ENCODE assay signal across 9 mouse cellular contexts in genomic region chr1:74082841-74083463, GRCm38 (mm10). TPM values are rescaled to one million over a fixed set of nuclear protein-coding genes. Genes with fewer than 3 reads are reported as not detected.
DNase-seq lines count a peak whose midpoint lies in the region; TF ChIP-seq lines count a peak whose summit lies in the region.
"Had no signal": no experiment of that assay in that cellular context is flagged by ENCODE, and none has a peak within 500 bp of the region (broad histone marks: within the 10 kb centered on the region; RNA-seq: fewer than 3 reads in every experiment).

No protein-coding gene starts in this region.

- WGBS in heart, embryonic 10.5 days, result 10% methylated on average over 6 of the region's 6 CpGs

- peaks cover 19% of the 10 kb centered on the region; the same call in 1 of the 2 replicates for H3K27me3 ChIP-seq in heart, embryonic 10.5 days (ENCODE audit: insufficient read depth, poor library complexity, severe bottlenecking)

- no peaks in the 10 kb centered on the region for H3K9me3 ChIP-seq in heart, embryonic 10.5 days

- H3K4me1 ChIP-seq in bone marrow macrophage, adult 2 months (ENCODE audit: control insufficient read depth, insufficient read depth, low read length), result no peaks in the 10 kb centered on the region
- peaks cover 43% of the 10 kb centered on the region for H3K4me1 ChIP-seq in heart, embryonic 10.5 days

- H3K36me3 ChIP-seq in heart, embryonic 10.5 days, result no peaks in the 10 kb centered on the region

- peak; percentile 88 for TF ChIP-seq CTCF in bone marrow macrophage, adult 2 months (IDR thresholded peaks at IDR 0.05; ENCODE audit: low read depth, low read length)

- DNase-seq in cerebellum, postnatal 14 days, result peak; percentile 32 to 63
- no peak for DNase-seq in cerebellum, adult 11 months
- peak; percentile 69 for DNase-seq in 416B (ENCODE audit: low read depth)
- DNase-seq in heart, embryonic 10.5 days (ENCODE audit: low spot score), result peak; percentile 84
- DNase-seq in kidney, postnatal 14 days, result peak; percentile 77
- peak; percentile 76 to 79 for DNase-seq in lung, postnatal 4 days
- peak; percentile 58 for DNase-seq in thymus, postnatal 25 days

- no peak overlapping the region for H3K4me3 ChIP-seq in bone marrow macrophage, adult 2 months (ENCODE audit: insufficient read depth, low read length)
- no peak overlapping the region for H3K4me3 ChIP-seq in heart, embryonic 10.5 days

- TF ChIP-seq POLR2A in bone marrow macrophage, adult 2 months (IDR thresholded peaks at IDR 0.05; ENCODE audit: borderline replicate concordance, low read depth, low read length), result no peak

- no peak overlapping the region for H3K27ac ChIP-seq in bone marrow macrophage, adult 2 months (ENCODE audit: insufficient read depth, low read depth, low read length)
- H3K27ac ChIP-seq in heart, embryonic 10.5 days, result peak overlapping the region; percentile 69
- H3K27ac ChIP-seq: macrophage had no signal

RNA-seq across cellular contexts. Expression of gene Tns1, which starts 41.3 kb away (rescaled TPM):
- 32.8 and 35.5 TPM in 2 replicates for polyA plus RNA-seq in bone marrow macrophage, adult 2 months (2012; ENCODE audit: insufficient read depth, insufficient read length, missing spikeins)
- 49.8 and 75.4 TPM in 2 replicates for polyA plus RNA-seq in heart, embryonic 10.5 days (2016; fragmentation: Nextera tagmentation; extraction: Ambion mirVana)

RNA-seq across cellular contexts. Expression of gene Rufy4, which starts 42.4 kb away (rescaled TPM):
- not detected in 2 replicates for polyA plus RNA-seq in bone marrow macrophage, adult 2 months (2012; ENCODE audit: insufficient read depth, insufficient read length, missing spikeins)
- 0.16 and 0.23 TPM in 2 replicates for polyA plus RNA-seq in heart, embryonic 10.5 days (2016; fragmentation: Nextera tagmentation; extraction: Ambion mirVana)
- polyA plus RNA-seq: macrophage had no signal
